Mouse (Mus musculus) C2C12 (cell line): ENCODE measurements around the gene Mkrn2os.

Experiments
- CEBPB ChIP-seq: IDR thresholded peaks from one replicate; pipeline ENCODE4 v1.6.1; 2011; ENCODE audit warnings: low read depth, mild to moderate bottlenecking, control low read depth, moderate library complexity
- CTCF ChIP-seq: IDR thresholded peaks from one replicate; pipeline ENCODE4 v1.5.1; 2011; ENCODE audit not compliant: control insufficient read depth, insufficient read depth, insufficient read length
- MAX ChIP-seq: IDR thresholded peaks from one replicate; pipeline ENCODE4 v1.6.1; 2011; ENCODE audit warnings: mild to moderate bottlenecking, control low read depth
- MYOG ChIP-seq: IDR thresholded peaks from one replicate; pipeline ENCODE4 v1.6.1; 2011; ENCODE audit not compliant: control insufficient read depth, insufficient read length; ENCODE audit errors: extremely low read depth
- USF1 ChIP-seq: IDR thresholded peaks from one replicate; pipeline ENCODE4 v1.6.1; 2011; ENCODE audit warnings: low read depth, mild to moderate bottlenecking, control low read depth, moderate library complexity

- TF ChIP-seq MAX (no peak), CTCF (no peak), MYOG (no peak), CEBPB (no peak), USF1 (no peak)
These were observed 6.1 kb downstream of the Mkrn2os start for GRCm38 (mm10) chr6:115586321-115586720.
